Mouse (Mus musculus): Measurements from ENCODE around the gene Parp14. TPM values are rescaled to one million over a fixed set of nuclear protein-coding genes. Genes with fewer than 3 reads are reported as not detected.

Gene Parp14
- polyA plus RNA-seq, 1 experiment from 2014 or later = 1.5 TPM

- H3K4me2 ChIP-seq (ENCODE audit: low read depth, low read length) = peak overlapping the region; percentile 44
- H3K27me3 ChIP-seq (ENCODE audit: control insufficient read depth, insufficient read depth, low read depth, low read length) = no peaks in the 10 kb centered on the region
- H3K9me3 ChIP-seq (replicated peaks; ENCODE audit: control insufficient read depth, low read length) = no peaks in the 10 kb centered on the region; the same call in 1 of the 2 replicates
- 0 out of 2 replicates have a peak overlapping the region, but pooled peaks have one; percentile 6 for H3K4me3 ChIP-seq (ENCODE audit: low read depth, low read length)
- WGBS (ENCODE audit: insufficient replicate concordance) = 27% methylated on average over 18 of the region's 18 CpGs
- peak overlapping the region; percentile 62 for H3K27ac ChIP-seq (ENCODE audit: low read length)
- H3K36me3 ChIP-seq (ENCODE audit: control insufficient read depth, insufficient read depth) = no peaks in the 10 kb centered on the region
- H3K4me1 ChIP-seq (ENCODE audit: control insufficient read depth, low read depth, low read length) = peaks cover 12% of the 10 kb centered on the region
- no peak overlapping the region; the same call in 1 of the 2 replicates for H3K9ac ChIP-seq (ENCODE audit: low read depth, low read length)
- peak; percentile 95 for ATAC-seq (ENCODE audit: low read depth)
Observed at GRCm38 (mm10) chr16:35856766-35857165, 14.6 kb downstream of the Parp14 start.

DNA sequence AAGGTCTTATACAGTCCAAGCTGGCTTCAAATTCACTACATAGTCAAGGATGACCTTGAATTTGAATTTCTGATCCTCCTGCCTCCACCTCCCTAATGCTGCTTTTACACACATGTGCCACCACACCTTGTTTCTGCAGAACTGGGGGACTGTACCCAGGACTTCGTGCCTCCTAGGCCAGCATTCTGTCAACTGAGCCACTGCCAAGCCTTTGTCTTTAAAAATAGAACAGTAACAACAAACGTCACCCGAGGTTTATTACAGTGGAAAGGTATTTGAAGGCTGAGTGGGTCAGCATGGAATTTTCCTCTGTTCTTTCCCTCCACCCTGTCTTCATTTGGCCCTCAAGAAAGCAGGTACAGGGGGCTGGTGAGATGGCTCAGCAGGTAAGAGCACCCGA, 15.5 kb downstream of the Parp14 start:
- Histone ChIP-seq H3K4me2 (ENCODE audit: low read depth, low read length) (no peak overlapping the region), H3K4me1 (ENCODE audit: control insufficient read depth, low read depth, low read length) (peaks cover 12% of the 10 kb centered on the region), H3K36me3 (ENCODE audit: control insufficient read depth, insufficient read depth) (no peaks in the 10 kb centered on the region), H3K4me3 (ENCODE audit: low read depth, low read length) (no peak overlapping the region), H3K9me3 (replicated peaks; ENCODE audit: control insufficient read depth, low read length) (no peaks in the 10 kb centered on the region), H3K27me3 (ENCODE audit: control insufficient read depth, insufficient read depth, low read depth, low read length) (no peaks in the 10 kb centered on the region), H3K27ac (ENCODE audit: low read length) (no peak overlapping the region), H3K9ac (ENCODE audit: low read depth, low read length) (no peak overlapping the region)
- WGBS (ENCODE audit: insufficient replicate concordance) = 73% methylated on average over 4 of the region's 4 CpGs
- no peak for ATAC-seq (ENCODE audit: low read depth)

GRCm38 (mm10) chr16:35847138-35847537, 24.2 kb downstream of the Parp14 start:
- Histone ChIP-seq H3K4me3 (ENCODE audit: low read depth, low read length) (no peak overlapping the region), H3K4me1 (ENCODE audit: control insufficient read depth, low read depth, low read length) (no peaks in the 10 kb centered on the region), H3K9me3 (replicated peaks; ENCODE audit: control insufficient read depth, low read length) (no peaks in the 10 kb centered on the region), H3K27me3 (ENCODE audit: control insufficient read depth, insufficient read depth, low read depth, low read length) (no peaks in the 10 kb centered on the region), H3K36me3 (ENCODE audit: control insufficient read depth, insufficient read depth) (no peaks in the 10 kb centered on the region), H3K4me2 (ENCODE audit: low read depth, low read length) (no peak overlapping the region), H3K9ac (ENCODE audit: low read depth, low read length) (no peak overlapping the region), H3K27ac (ENCODE audit: low read length) (no peak overlapping the region)
- no peak for ATAC-seq (ENCODE audit: low read depth)

- ATAC-seq (ENCODE audit: low read depth) = no peak
- 3% methylated on average over 1 of the region's 1 CpGs for WGBS (ENCODE audit: insufficient replicate concordance)
- H3K4me1 ChIP-seq (ENCODE audit: control insufficient read depth, low read depth, low read length) = no peaks in the 10 kb centered on the region
- no peak overlapping the region for H3K4me3 ChIP-seq (ENCODE audit: low read depth, low read length)
- no peak overlapping the region for H3K4me2 ChIP-seq (ENCODE audit: low read depth, low read length)
- H3K27ac ChIP-seq (ENCODE audit: low read length) = no peak overlapping the region
- no peaks in the 10 kb centered on the region for H3K36me3 ChIP-seq (ENCODE audit: control insufficient read depth, insufficient read depth)
- H3K27me3 ChIP-seq (ENCODE audit: control insufficient read depth, insufficient read depth, low read depth, low read length) = no peaks in the 10 kb centered on the region
- H3K9me3 ChIP-seq (replicated peaks; ENCODE audit: control insufficient read depth, low read length) = no peaks in the 10 kb centered on the region
- no peak overlapping the region for H3K9ac ChIP-seq (ENCODE audit: low read depth, low read length)
Observed at GRCm38 (mm10) chr16:35839680-35840079, 31.7 kb downstream of the Parp14 start.

DNA sequence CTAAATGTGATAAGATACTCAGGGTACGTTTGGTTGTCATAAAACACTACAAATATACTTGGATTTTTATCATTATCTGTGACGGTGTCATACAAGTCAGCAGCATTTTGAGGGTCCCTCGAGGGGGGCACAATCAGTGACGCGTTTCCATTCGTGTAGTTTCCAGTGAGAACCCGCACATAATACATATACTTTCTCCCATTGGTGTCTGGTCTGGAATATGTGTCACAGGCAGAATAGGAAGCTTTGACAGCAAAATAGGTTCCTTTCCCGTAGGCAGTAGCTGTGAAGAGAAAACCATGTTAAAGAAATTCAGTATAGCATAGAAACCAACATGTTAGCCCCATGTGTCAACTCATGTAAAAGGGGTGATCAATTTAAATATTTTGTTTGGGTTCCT, 36.7 kb downstream of the Parp14 start:
- Histone ChIP-seq H3K9me3 (replicated peaks; ENCODE audit: control insufficient read depth, low read length) (no peaks in the 10 kb centered on the region), H3K27me3 (ENCODE audit: control insufficient read depth, insufficient read depth, low read depth, low read length) (no peaks in the 10 kb centered on the region), H3K9ac (ENCODE audit: low read depth, low read length) (no peak overlapping the region), H3K4me1 (ENCODE audit: control insufficient read depth, low read depth, low read length) (no peaks in the 10 kb centered on the region), H3K27ac (ENCODE audit: low read length) (no peak overlapping the region), H3K4me2 (ENCODE audit: low read depth, low read length) (no peak overlapping the region), H3K36me3 (ENCODE audit: control insufficient read depth, insufficient read depth) (no peaks in the 10 kb centered on the region), H3K4me3 (ENCODE audit: low read depth, low read length) (no peak overlapping the region)
- ATAC-seq (ENCODE audit: low read depth) = no peak
- 75% methylated on average over 8 of the region's 8 CpGs for WGBS (ENCODE audit: insufficient replicate concordance)

DNA sequence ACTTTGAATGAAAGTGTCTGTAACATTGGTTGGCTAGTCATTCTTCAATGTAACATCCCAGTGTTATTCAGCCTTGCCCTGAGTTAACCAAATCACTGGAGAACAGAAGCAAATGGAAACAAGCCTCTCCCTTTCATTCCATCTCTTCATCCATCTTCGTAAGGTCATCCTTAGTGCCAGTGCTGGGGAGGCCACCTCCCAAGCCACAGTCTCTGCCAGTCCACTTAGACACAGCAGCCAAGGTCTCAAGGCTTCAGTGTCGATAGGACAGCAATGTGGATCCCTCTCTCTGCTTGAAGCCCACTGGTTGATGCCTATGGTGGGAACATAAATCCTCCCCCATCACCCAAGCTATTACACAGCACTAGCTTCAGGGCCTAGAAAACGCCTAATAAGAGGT, 38.4 kb downstream of the Parp14 start:
- Histone ChIP-seq H3K27me3 (ENCODE audit: control insufficient read depth, insufficient read depth, low read depth, low read length) (no peaks in the 10 kb centered on the region), H3K27ac (ENCODE audit: low read length) (no peak overlapping the region), H3K4me2 (ENCODE audit: low read depth, low read length) (no peak overlapping the region), H3K4me3 (ENCODE audit: low read depth, low read length) (no peak overlapping the region), H3K4me1 (ENCODE audit: control insufficient read depth, low read depth, low read length) (no peaks in the 10 kb centered on the region), H3K9me3 (replicated peaks; ENCODE audit: control insufficient read depth, low read length) (no peaks in the 10 kb centered on the region), H3K36me3 (ENCODE audit: control insufficient read depth, insufficient read depth) (no peaks in the 10 kb centered on the region; the same call in 1 of the 2 replicates), H3K9ac (ENCODE audit: low read depth, low read length) (no peak overlapping the region)
- WGBS (ENCODE audit: insufficient replicate concordance) = 59% methylated on average over 3 of the region's 3 CpGs
- no peak for ATAC-seq (ENCODE audit: low read depth)

DNA sequence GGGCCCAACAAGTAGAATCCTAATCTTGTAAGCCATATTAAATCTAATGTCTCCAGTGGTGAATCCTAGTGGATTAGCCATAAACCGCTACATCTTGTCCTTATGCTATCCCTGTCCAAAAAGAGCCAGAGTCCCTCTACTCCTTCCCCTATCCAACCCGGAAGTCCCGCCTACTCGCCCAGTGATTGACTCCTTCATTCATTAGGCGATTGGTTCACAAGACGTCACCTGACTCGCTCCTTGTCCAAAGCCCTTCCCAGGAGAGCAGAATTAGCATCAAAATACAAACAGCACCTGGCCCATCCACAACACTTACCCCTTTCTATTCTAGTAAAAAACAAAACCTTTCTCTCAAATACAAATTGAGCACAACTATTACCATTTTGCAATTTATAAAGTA, 41.3 kb downstream of the Parp14 start:
- 44% methylated on average over 7 of the region's 7 CpGs for WGBS (ENCODE audit: insufficient replicate concordance)
- Histone ChIP-seq H3K36me3 (ENCODE audit: control insufficient read depth, insufficient read depth) (peaks cover 21% of the 10 kb centered on the region), H3K4me2 (ENCODE audit: low read depth, low read length) (no peak overlapping the region), H3K9ac (ENCODE audit: low read depth, low read length) (no peak overlapping the region), H3K4me3 (ENCODE audit: low read depth, low read length) (no peak overlapping the region), H3K27ac (ENCODE audit: low read length) (no peak overlapping the region), H3K9me3 (replicated peaks; ENCODE audit: control insufficient read depth, low read length) (no peaks in the 10 kb centered on the region), H3K4me1 (ENCODE audit: control insufficient read depth, low read depth, low read length) (no peaks in the 10 kb centered on the region), H3K27me3 (ENCODE audit: control insufficient read depth, insufficient read depth, low read depth, low read length) (no peaks in the 10 kb centered on the region)
- no peak for ATAC-seq (ENCODE audit: low read depth)

GRCm38 (mm10) chr16:35817255-35818089, 53.9 kb downstream of the Parp14 start:
- no peak overlapping the region for H3K4me2 ChIP-seq (ENCODE audit: low read depth, low read length)
- H3K4me1 ChIP-seq (ENCODE audit: control insufficient read depth, low read depth, low read length) = no peaks in the 10 kb centered on the region
- peaks cover 57% of the 10 kb centered on the region for H3K36me3 ChIP-seq (ENCODE audit: control insufficient read depth, insufficient read depth)
- H3K9me3 ChIP-seq (replicated peaks; ENCODE audit: control insufficient read depth, low read length) = no peaks in the 10 kb centered on the region
- 31% methylated on average over 13 of the region's 13 CpGs for WGBS (ENCODE audit: insufficient replicate concordance)
- no peak overlapping the region for H3K4me3 ChIP-seq (ENCODE audit: low read depth, low read length)
- H3K9ac ChIP-seq (ENCODE audit: low read depth, low read length) = no peak overlapping the region
- peak; percentile 81 for ATAC-seq (ENCODE audit: low read depth)
- H3K27ac ChIP-seq (ENCODE audit: low read length) = no peak overlapping the region
- no peaks in the 10 kb centered on the region for H3K27me3 ChIP-seq (ENCODE audit: control insufficient read depth, insufficient read depth, low read depth, low read length)

DNA sequence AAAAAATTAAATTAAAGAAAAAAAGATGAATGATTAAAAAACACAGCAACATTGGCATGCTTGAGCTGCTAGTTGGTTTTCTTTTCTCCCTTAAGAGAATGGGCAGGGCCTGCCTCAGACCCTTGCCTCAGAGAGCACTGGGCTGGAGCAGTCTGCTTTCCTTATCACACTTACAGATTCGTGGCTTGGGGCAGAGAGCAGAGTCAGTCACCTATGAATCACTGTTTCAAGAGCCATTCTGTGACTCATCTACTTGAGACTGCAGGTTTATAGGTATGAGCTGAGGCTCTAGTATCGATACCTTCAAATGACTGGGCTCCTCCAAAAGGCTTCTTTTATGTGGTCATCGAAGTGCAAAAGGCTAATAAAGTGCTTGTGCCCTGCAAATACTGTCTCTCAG, 58.2 kb downstream of the Parp14 start:
- H3K9me3 ChIP-seq (replicated peaks; ENCODE audit: control insufficient read depth, low read length) = no peaks in the 10 kb centered on the region
- H3K27me3 ChIP-seq (ENCODE audit: control insufficient read depth, insufficient read depth, low read depth, low read length) = no peaks in the 10 kb centered on the region
- H3K27ac ChIP-seq (ENCODE audit: low read length) = no peak overlapping the region
- no peak overlapping the region for H3K4me2 ChIP-seq (ENCODE audit: low read depth, low read length)
- no peak for ATAC-seq (ENCODE audit: low read depth)
- H3K36me3 ChIP-seq (ENCODE audit: control insufficient read depth, insufficient read depth) = peaks cover 40% of the 10 kb centered on the region
- no peak overlapping the region for H3K9ac ChIP-seq (ENCODE audit: low read depth, low read length)
- 75% methylated on average over 3 of the region's 3 CpGs for WGBS (ENCODE audit: insufficient replicate concordance)
- peaks cover 2% of the 10 kb centered on the region for H3K4me1 ChIP-seq (ENCODE audit: control insufficient read depth, low read depth, low read length)
- no peak overlapping the region for H3K4me3 ChIP-seq (ENCODE audit: low read depth, low read length)

Data from liver, embryonic 16.5 days (tissue).